In the genomic region with DNA sequence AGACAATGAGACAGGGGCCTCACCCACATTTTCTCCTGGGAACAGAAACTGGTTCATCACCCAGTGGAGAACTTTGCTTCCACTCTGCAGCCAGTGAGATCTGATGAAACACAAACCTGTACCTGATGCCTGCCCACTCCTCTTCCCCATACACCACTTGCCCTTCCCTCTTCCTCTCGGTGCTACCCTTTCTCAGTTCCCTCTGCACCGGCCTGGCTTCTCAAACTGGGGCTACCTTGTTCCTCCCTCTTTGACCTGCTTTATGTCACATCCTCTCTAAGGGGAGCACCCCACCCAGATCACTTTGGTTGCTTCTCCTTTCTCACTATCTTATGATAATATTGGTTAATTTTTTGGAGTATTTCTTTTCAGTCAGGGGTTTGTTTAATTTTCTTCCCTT, we compare ENCODE assay signal across 34 mouse cellular contexts. TPM values are rescaled to one million over a fixed set of nuclear protein-coding genes. Genes with fewer than 3 reads are reported as not detected.
DNase-seq lines count a peak whose midpoint lies in the region; ATAC-seq lines count a peak whose summit lies in the region.
"Had no signal": no experiment of that assay in that cellular context is flagged by ENCODE, and none has a peak within 500 bp of the region (broad histone marks: within the 10 kb centered on the region; RNA-seq: fewer than 3 reads in every experiment).

No protein-coding gene starts in this region.

- DNase-seq in heart, adult 18-20 months: no peak
- peak; percentile 50 to 56 for DNase-seq in spleen, postnatal 36 days (ENCODE audit: low spot score in 2 of 2)
- DNase-seq in spleen, adult 12 weeks (ENCODE audit: low spot score): no peak
- no peak for DNase-seq in T-cell, adult 2 months (ENCODE audit: low spot score)
- no peak for DNase-seq in left cerebral cortex, adult 11 months (ENCODE audit: low spot score)
- DNase-seq: adrenal gland, postnatal 14 days; cerebellum, adult 9-10 months; gastrocnemius, postnatal 36 days; heart, postnatal 10 days; kidney, adult 8-10 months; kidney, postnatal 25 days; layer of hippocampus, postnatal 36 days; right cerebral cortex, adult 18-20 months; right cerebral cortex, postnatal 4 days had no signal

- H3K9ac ChIP-seq in heart, embryonic 13.5 days: no peak overlapping the region
- H3K9ac ChIP-seq: forebrain, embryonic 15.5 days; intestine, embryonic 15.5 days; limb, embryonic 12.5 days; liver, embryonic 12.5 days; midbrain, embryonic 15.5 days; neural tube, embryonic 13.5 days had no signal

- no peaks in the 10 kb centered on the region for H3K36me3 ChIP-seq in heart, embryonic 13.5 days
- H3K36me3 ChIP-seq: embryonic facial prominence, embryonic 10.5 days; forebrain, embryonic 15.5 days; hindbrain, embryonic 10.5 days; intestine, embryonic 15.5 days; limb, embryonic 12.5 days; midbrain, embryonic 15.5 days; neural tube, embryonic 13.5 days had no signal

- no peak overlapping the region for H3K4me3 ChIP-seq in heart, embryonic 13.5 days
- H3K4me3 ChIP-seq: embryonic facial prominence, embryonic 10.5 days; forebrain, embryonic 15.5 days; hindbrain, embryonic 10.5 days; intestine, embryonic 15.5 days; layer of hippocampus, adult 2 months; limb, embryonic 12.5 days; liver, embryonic 12.5 days; megakaryocyte, embryonic 14.5 days; midbrain, embryonic 15.5 days; myocyte; neural tube, embryonic 13.5 days had no signal

- H3K9me3 ChIP-seq in heart, embryonic 13.5 days: no peaks in the 10 kb centered on the region
- H3K9me3 ChIP-seq: embryonic facial prominence, embryonic 10.5 days; forebrain, embryonic 15.5 days; hindbrain, embryonic 10.5 days; intestine, embryonic 15.5 days; limb, embryonic 12.5 days; liver, embryonic 12.5 days; megakaryocyte, embryonic 14.5 days; midbrain, embryonic 15.5 days; neural tube, embryonic 13.5 days had no signal

- no peak for ATAC-seq in heart, embryonic 13.5 days (ENCODE audit: extremely low read depth, insufficient number of reproducible peaks, low FRiP score, low TSS enrichment)
- 0 out of 2 replicates have a peak, but pooled peaks have one; percentile 38 for ATAC-seq in megakaryocyte-erythroid progenitor cell, adult 5-6 weeks (replicated peaks; ENCODE audit: low FRiP score, low TSS enrichment, poor library complexity, severe bottlenecking)
- ATAC-seq: forebrain, embryonic 15.5 days; hindbrain, embryonic 16.5 days; intestine, embryonic 15.5 days; liver, embryonic 12.5 days; midbrain, embryonic 15.5 days had no signal

- no peaks in the 10 kb centered on the region for H3K27me3 ChIP-seq in heart, embryonic 13.5 days (replicated peaks)
- H3K27me3 ChIP-seq: forebrain, embryonic 15.5 days; intestine, embryonic 15.5 days; limb, embryonic 12.5 days; liver, embryonic 12.5 days; midbrain, embryonic 15.5 days; neural tube, embryonic 13.5 days had no signal

- 0 out of 2 replicates have a peak overlapping the region, but pooled peaks have one; percentile 10 for H3K27ac ChIP-seq in heart, embryonic 13.5 days (replicated peaks)
- H3K27ac ChIP-seq: embryonic facial prominence, embryonic 10.5 days; forebrain, embryonic 15.5 days; hindbrain, embryonic 10.5 days; intestine, embryonic 15.5 days; layer of hippocampus, adult 2 months; limb, embryonic 12.5 days; liver, embryonic 12.5 days; midbrain, embryonic 15.5 days; neural tube, embryonic 13.5 days had no signal

- no peak overlapping the region for H3K4me2 ChIP-seq in heart, embryonic 13.5 days
- H3K4me2 ChIP-seq: forebrain, embryonic 15.5 days; heart, embryonic 11.5 days; intestine, embryonic 15.5 days; limb, embryonic 12.5 days; liver, embryonic 12.5 days; midbrain, embryonic 15.5 days; neural tube, embryonic 13.5 days had no signal

- WGBS in heart, embryonic 13.5 days: 78% methylated on average over 2 of the region's 2 CpGs

- peaks cover 13% of the 10 kb centered on the region for H3K4me1 ChIP-seq in heart, embryonic 13.5 days
- H3K4me1 ChIP-seq: forebrain, embryonic 15.5 days; intestine, embryonic 15.5 days; limb, embryonic 12.5 days; midbrain, embryonic 15.5 days; neural tube, embryonic 13.5 days had no signal

RNA-seq across cellular contexts. Expression of a gene that starts 23.0 kb away (rescaled TPM):
- 10.6 TPM in 2 replicates for polyA plus RNA-seq in heart, embryonic 13.5 days (2015; fragmentation: Nextera tagmentation; extraction: Ambion mirVana)
- 10 to 100 TPM in 1 of 2 experiments, 1 to 10 TPM in 1; 9.4 to 11.2 TPM for total RNA-seq in heart, adult 18-20 months (2021)
- 22.8 and 38.7 TPM in 2 replicates for total RNA-seq in megakaryocyte-erythroid progenitor cell, adult 5-6 weeks (2014; fragmentation: Nextera tagmentation)
- 22.3 and 33.5 TPM in 2 replicates for total RNA-seq in megakaryocyte-erythroid progenitor cell, adult 5-6 weeks (2017)

RNA-seq across cellular contexts. Expression of a gene that starts 56.4 kb away (rescaled TPM):
- polyA plus RNA-seq in heart, embryonic 13.5 days (2015; fragmentation: Nextera tagmentation; extraction: Ambion mirVana): 11.9 and 15.6 TPM in 2 replicates
- total RNA-seq in heart, adult 18-20 months (2021): 1 to 10 TPM; 3.3 to 6.3 TPM
- total RNA-seq in megakaryocyte-erythroid progenitor cell, adult 5-6 weeks (2014; fragmentation: Nextera tagmentation): 31.0 and 50.4 TPM in 2 replicates
- total RNA-seq in megakaryocyte-erythroid progenitor cell, adult 5-6 weeks (2017): 19.8 and 26.8 TPM in 2 replicates

RNA-seq across cellular contexts. Expression of a gene that starts 56.8 kb away (rescaled TPM):
- 0.11 and 0.27 TPM in 2 replicates for polyA plus RNA-seq in heart, embryonic 13.5 days (2015; fragmentation: Nextera tagmentation; extraction: Ambion mirVana)
- not detected for total RNA-seq in heart, adult 18-20 months (2021)
- total RNA-seq in megakaryocyte-erythroid progenitor cell, adult 5-6 weeks (2014; fragmentation: Nextera tagmentation): not detected in 2 replicates
- not detected in 2 replicates for total RNA-seq in megakaryocyte-erythroid progenitor cell, adult 5-6 weeks (2017)
- total RNA-seq: adrenal gland, postnatal 14 days; gastrocnemius, postnatal 36 days; heart, postnatal 10 days; layer of hippocampus, adult 2 months; layer of hippocampus, postnatal 36 days; left cerebral cortex, postnatal 14 days had no signal
- polyA plus RNA-seq: brain, embryonic 14.5 days; C2C12; cortical plate, adult 2 months; forebrain, embryonic 15.5 days; limb, embryonic 12.5 days; liver, embryonic 12.5 days; urinary bladder, adult 2 months had no signal

Comparison
In these comparisons a context has a peak if more than half of its experiments do, and no peak if none do; other contexts are left out.
1. DNase-seq: peak in spleen, postnatal 36 days (2 of 2); none in heart, adult 18-20 months (0 of 2), spleen, adult 12 weeks (single experiment), T-cell, adult 2 months (single experiment) and left cerebral cortex, adult 11 months (single experiment).